Mouse (Mus musculus) midbrain, embryonic 11.5 days (tissue): Measurements from ENCODE around the gene Ndc80. TPM values are rescaled to one million over a fixed set of nuclear protein-coding genes. Genes with fewer than 3 reads are reported as not detected.

Experiments used
- ATAC-seq: fragments of 200-750 bp; cut with Nextera tagmentation; 2 replicates; pipeline ENCODE4 v1.8.0; 2017; ENCODE audit warnings: moderate TSS enrichment, moderate library complexity; ENCODE audit not compliant: low FRiP score
- DNase-seq: peaks from one replicate; pipeline ENCODE4 v3.0.0; 2015; ENCODE audit warnings: low spot score; ENCODE audit errors: missing footprints
- H3K27ac ChIP-seq: fragments of 300-500 bp; sonication (generic); 2 replicates; pipeline ENCODE4 v1.5.1; 2014; ENCODE audit warnings: low read depth, low read length
- H3K27me3 ChIP-seq: fragments of 300-500 bp; sonication (generic); 2 replicates; pipeline ENCODE4 v1.6.1; 2014; ENCODE audit warnings: mild to moderate bottlenecking, low read length, moderate library complexity, mixed read lengths; ENCODE audit not compliant: control insufficient read depth, insufficient read depth
- H3K36me3 ChIP-seq: fragments of 300-500 bp; sonication (generic); 2 replicates; pipeline ENCODE4 v1.6.1; 2014; ENCODE audit warnings: mild to moderate bottlenecking, low read length, moderate library complexity, mixed read lengths; ENCODE audit not compliant: control insufficient read depth, insufficient read depth
- H3K4me1 ChIP-seq: fragments of 300-500 bp; sonication (generic); 2 replicates; pipeline ENCODE4 v1.6.1; 2014; ENCODE audit warnings: low read length; ENCODE audit not compliant: control insufficient read depth, insufficient read depth
- H3K4me2 ChIP-seq: fragments of 300-500 bp; sonication (generic); 2 replicates; pipeline ENCODE4 v1.6.1; 2014; ENCODE audit warnings: mild to moderate bottlenecking, moderate library complexity
- H3K4me3 ChIP-seq: fragments of 300-500 bp; sonication (generic); 2 replicates; pipeline ENCODE4 v1.5.1; 2014; ENCODE audit warnings: low read depth, low read length
- H3K9ac ChIP-seq: fragments of 300-500 bp; sonication (generic); 2 replicates; pipeline ENCODE4 v1.6.1; 2014; ENCODE audit warnings: low read length
- H3K9me3 ChIP-seq: fragments of 300-500 bp; sonication (generic); 2 replicates; pipeline ENCODE4 v1.6.1; 2016; ENCODE audit warnings: low read length; ENCODE audit not compliant: control insufficient read depth
- WGBS: fragments of 180-500 bp; shearing (Covaris S2); extraction: QIAGEN DNeasy Blood & Tissue Kit; methylation state at CpG from one replicate; pipeline ENCODE4 v1.1.7; 2014; 5-methylcytosine and 5-hydroxymethylcytosine counted together
- polyA plus RNA-seq: library from polyadenylated mRNA; unstranded; fragments of >200 nt; fragmentation: Nextera tagmentation; extraction: Ambion mirVana; gene quantifications from 2 replicates; pipeline ENCODE4 v1.2.1, GENCODE M21; 2014

Gene Ndc80
- polyA plus RNA-seq, 1 experiment from 2014 or later: 65.6 TPM

DNA sequence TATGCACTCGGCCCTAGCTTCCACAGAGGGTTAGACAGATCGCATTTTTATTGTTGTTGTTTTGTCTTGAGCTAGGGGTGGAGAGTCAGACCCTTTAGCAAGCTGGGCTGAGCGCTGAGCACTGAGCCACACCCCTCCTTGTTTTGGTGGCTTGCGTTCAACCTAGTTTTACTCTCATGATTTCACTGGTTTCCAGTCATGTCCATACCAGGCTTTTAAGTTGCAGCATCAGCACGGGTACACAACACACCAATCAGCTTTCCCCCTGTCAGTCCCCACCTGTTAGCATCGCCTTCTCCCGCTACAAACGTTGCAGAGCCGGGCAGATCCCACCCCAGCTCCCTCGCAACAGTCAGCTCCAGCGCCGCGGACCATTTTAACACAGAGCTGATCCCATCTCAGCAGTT is 352 bp downstream of the Ndc80 start:
- peaks cover 9% of the 10 kb centered on the region for H3K4me1 ChIP-seq
- DNase-seq: peak; percentile 92
- no peaks in the 10 kb centered on the region for H3K36me3 ChIP-seq
- peak overlapping the region; percentile 58 for H3K4me2 ChIP-seq
- ATAC-seq: peak; percentile 13
- H3K4me3 ChIP-seq: peak overlapping the region; percentile 68
- WGBS: under 1% methylated on average over 13 of the region's 13 CpGs
- H3K27me3 ChIP-seq: no peaks in the 10 kb centered on the region
- H3K9ac ChIP-seq: peak overlapping the region; percentile 76
- no peaks in the 10 kb centered on the region for H3K9me3 ChIP-seq
- peak overlapping the region; percentile 97 for H3K27ac ChIP-seq

DNA sequence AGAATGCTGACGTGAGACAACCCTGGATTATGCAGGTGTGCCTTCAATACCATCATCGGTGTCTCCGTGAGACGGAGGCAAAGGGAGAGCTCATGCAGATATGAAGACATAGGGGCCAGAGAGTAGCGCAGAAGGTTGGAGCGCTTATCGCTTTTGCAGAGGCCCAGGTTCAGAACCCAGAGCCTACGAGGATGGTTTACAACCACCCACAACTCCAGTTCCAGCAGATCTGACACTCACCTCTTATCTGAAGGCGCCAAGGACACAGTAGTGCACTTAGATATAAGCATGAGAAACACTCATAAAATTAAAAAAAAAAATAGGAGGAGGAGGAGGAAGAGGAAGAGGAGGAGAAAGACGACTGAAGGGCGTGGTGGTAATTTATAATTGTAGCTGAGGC is 16.4 kb downstream of the Ndc80 start:
- 98% methylated on average over 11 of the region's 11 CpGs for WGBS
- no peak for ATAC-seq

DNA sequence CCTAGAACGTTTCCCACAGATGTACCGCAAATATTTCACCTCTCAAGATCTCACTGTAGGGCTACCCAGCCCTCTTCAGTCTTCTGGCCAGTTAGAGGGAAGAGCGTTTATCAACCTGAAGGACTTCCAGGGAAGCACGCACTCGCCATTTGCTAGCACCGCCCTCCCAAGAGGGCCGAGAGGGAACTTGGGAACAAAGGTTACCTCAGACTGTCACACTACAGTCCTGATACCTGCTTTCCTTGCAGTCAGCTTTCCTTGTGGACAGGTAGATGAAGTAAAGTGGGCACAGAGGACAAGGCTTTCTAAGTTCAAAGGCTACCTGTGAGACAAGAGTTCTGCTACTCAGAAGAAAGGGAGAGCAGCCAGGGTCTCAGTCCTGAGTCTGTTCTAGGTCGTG is 19.8 kb downstream of the Ndc80 start:
- peaks cover 8% of the 10 kb centered on the region; the same call in 1 of the 2 replicates for H3K36me3 ChIP-seq
- DNase-seq (no peak), ATAC-seq (no peak)
- H3K4me1 ChIP-seq: no peaks in the 10 kb centered on the region
- no peaks in the 10 kb centered on the region for H3K9me3 ChIP-seq
- H3K4me3 ChIP-seq: no peak overlapping the region
- no peaks in the 10 kb centered on the region for H3K27me3 ChIP-seq
- 92% methylated on average over 8 of the region's 8 CpGs for WGBS
- no peak overlapping the region for H3K9ac ChIP-seq
- no peak overlapping the region for H3K4me2 ChIP-seq
- H3K27ac ChIP-seq: no peak overlapping the region

More for the DNA sequence above, 16.4 kb downstream of the Ndc80 start:
- Histone ChIP-seq H3K36me3 (peaks cover 5% of the 10 kb centered on the region; the same call in 1 of the 2 replicates), H3K9ac (no peak overlapping the region), H3K4me1 (no peaks in the 10 kb centered on the region), H3K27me3 (no peaks in the 10 kb centered on the region), H3K4me3 (no peak overlapping the region), H3K4me2 (no peak overlapping the region), H3K27ac (no peak overlapping the region), H3K9me3 (no peaks in the 10 kb centered on the region)
- no peak for DNase-seq

DNA sequence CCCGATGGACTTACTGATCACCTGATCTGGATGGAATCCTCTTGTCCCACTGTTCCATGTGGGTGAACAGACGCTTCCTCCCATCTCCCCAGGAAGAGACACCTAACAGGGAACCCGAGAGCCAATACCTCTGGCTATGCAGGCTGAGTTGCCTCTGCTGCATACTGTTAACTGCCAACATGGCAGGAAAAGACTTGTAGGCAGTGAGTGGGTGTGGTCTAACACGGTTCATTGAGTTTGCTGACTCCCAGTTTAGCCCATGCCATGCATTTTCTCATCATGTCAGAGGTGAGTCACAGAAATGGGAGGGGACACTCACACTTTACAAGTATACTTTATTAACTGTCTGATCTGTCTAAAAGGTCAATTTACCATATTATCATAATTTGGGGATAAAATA is 30.9 kb downstream of the Ndc80 start:
- Histone ChIP-seq H3K4me3 (no peak overlapping the region), H3K27ac (no peak overlapping the region), H3K4me1 (no peaks in the 10 kb centered on the region), H3K9me3 (no peaks in the 10 kb centered on the region), H3K27me3 (no peaks in the 10 kb centered on the region), H3K4me2 (no peak overlapping the region), H3K9ac (no peak overlapping the region), H3K36me3 (peaks cover 21% of the 10 kb centered on the region)
- DNase-seq (no peak), ATAC-seq (no peak)
- WGBS: 96% methylated on average over 4 of the region's 4 CpGs

DNA sequence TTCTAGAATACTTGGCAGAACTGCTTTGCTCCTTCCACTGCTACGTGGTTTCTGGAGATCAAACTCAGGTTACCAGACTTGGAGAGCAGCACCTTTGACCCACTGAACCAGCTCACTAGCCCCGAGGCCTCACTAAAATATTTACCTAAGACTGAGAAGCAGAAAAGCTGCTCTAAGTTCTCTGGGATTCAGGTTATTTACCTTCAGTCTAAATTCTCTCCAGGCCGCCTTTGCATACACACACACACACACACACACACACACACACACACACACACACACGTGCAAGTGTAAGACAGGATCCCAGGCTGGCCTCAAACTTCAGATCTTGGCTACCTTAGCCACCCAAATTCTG is 35.3 kb downstream of the Ndc80 start:
- WGBS: 77% methylated on average over 4 of the region's 4 CpGs

DNA sequence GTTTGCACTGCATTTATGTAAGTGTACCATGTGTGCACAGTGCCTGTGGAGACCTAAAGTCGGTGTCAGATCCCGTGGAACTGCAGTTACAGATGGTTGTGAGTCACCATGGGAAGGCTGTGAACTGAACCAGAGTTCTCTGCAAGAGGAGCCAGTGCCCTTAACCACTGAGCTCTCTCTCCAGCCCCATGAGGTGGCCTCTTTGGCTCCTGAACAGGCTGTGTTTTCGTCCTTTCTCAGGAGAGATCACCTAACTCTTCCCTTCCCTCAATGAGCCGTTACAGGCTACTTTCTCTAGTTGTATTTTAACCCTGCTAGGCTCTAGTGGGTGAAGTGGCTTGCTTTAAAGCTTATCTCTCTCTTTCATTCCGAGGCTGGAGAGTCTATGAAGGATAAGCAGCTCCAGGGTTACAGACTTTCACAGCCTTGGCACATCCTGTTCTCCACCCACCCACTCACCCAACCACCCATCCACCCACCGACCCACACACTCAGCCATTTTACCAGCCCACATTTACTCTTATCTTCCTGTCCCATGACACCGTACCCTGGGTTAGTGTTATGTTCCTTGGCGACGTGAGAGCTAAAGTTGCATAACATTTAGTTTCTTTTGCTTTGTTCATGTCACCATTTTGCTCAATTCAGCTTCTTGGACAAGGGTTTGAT is 35.9 kb downstream of the Ndc80 start:
- no peaks in the 10 kb centered on the region for H3K27me3 ChIP-seq
- no peak overlapping the region for H3K27ac ChIP-seq
- H3K9ac ChIP-seq: no peak overlapping the region
- 89% methylated on average over 9 of the region's 9 CpGs for WGBS
- no peak overlapping the region for H3K4me3 ChIP-seq
- H3K4me1 ChIP-seq: no peaks in the 10 kb centered on the region
- DNase-seq: no peak
- no peak for ATAC-seq
- peaks cover 7% of the 10 kb centered on the region; the same call in 1 of the 2 replicates for H3K36me3 ChIP-seq
- H3K4me2 ChIP-seq: no peak overlapping the region
- no peaks in the 10 kb centered on the region for H3K9me3 ChIP-seq

More for the DNA sequence above, 35.3 kb downstream of the Ndc80 start:
- Histone ChIP-seq H3K36me3 (peaks cover 8% of the 10 kb centered on the region; the same call in 1 of the 2 replicates), H3K27me3 (no peaks in the 10 kb centered on the region), H3K4me1 (no peaks in the 10 kb centered on the region), H3K27ac (no peak overlapping the region), H3K9me3 (no peaks in the 10 kb centered on the region), H3K4me2 (no peak overlapping the region), H3K4me3 (no peak overlapping the region), H3K9ac (no peak overlapping the region)
- no peak for DNase-seq
- ATAC-seq: no peak

DNA sequence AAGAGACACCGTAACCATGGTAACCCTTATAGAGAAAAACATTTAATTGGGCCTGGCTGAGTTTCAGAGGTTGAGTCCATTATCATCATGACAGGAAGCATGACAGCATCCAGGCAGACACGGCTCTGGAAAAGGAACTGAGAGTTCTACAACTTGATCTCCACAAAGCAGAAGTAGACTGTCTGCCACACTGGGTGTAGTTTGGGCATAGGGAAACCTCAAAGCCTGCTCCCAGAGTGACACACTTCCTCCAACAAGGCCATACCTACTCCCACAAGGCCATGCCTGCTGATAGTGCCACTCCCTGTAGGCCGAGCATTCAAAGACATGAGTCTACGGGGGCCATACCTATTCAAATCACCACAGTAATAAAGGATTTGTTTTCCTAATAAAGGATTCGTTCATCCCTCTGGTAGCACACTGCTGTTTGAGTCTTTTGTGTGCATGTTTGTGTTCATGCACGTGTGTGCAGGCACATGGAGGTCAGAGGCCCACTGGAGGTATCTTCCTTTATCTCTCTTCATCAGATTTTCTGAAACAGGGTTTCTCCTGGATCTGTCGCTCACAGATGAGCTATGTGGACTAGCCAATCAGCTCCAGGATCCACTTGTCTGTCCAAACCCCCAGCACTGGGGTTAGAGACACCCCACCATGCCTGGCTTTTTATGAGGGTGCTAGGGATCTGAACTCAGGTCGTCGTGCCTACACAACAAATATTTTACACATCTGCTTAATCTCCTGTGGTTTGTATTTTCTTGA is 36.8 kb downstream of the Ndc80 start:
- Histone ChIP-seq H3K27me3 (no peaks in the 10 kb centered on the region), H3K27ac (no peak overlapping the region), H3K4me1 (no peaks in the 10 kb centered on the region), H3K9me3 (no peaks in the 10 kb centered on the region), H3K36me3 (no peaks in the 10 kb centered on the region; the same call in 1 of the 2 replicates), H3K4me3 (no peak overlapping the region), H3K9ac (no peak overlapping the region), H3K4me2 (no peak overlapping the region)
- DNase-seq (no peak), ATAC-seq (no peak)
- 85% methylated on average over 9 of the region's 9 CpGs for WGBS

DNA sequence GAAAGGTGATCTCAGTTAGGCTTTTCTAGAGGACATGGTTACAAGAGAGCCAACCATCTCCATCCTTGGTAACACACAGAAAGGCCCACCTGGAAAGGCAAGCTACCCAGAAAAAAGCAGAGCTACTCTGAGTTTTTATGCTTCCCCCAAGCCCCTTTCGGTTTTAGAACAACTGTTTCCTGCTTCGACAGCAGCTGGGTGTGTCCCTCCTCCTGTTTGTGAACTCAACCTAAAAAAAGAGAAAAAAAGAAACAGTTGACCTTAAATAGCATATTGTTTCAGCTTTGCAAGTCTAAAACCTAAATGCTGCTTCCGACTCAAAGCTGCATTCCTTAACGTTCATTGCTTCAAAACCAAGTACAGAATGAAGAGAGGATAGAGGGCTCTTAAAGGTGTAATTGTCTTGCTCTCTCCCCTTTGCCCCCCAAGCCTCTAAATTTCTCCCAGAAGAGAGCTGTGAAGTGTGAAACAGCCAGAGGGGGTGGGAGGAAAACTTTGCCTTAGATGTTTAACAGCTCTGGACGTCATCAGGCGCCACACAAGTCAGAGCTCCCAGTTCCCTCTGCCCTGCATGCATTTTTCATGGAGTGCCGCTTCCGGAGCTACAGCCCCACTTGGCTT is 40.3 kb downstream of the Ndc80 start:
- no peak overlapping the region for H3K9ac ChIP-seq
- ATAC-seq (no peak), DNase-seq (no peak)
- H3K27ac ChIP-seq: no peak overlapping the region
- H3K4me1 ChIP-seq: no peaks in the 10 kb centered on the region
- no peaks in the 10 kb centered on the region for H3K36me3 ChIP-seq
- no peak overlapping the region for H3K4me2 ChIP-seq
- no peak overlapping the region for H3K4me3 ChIP-seq
- H3K9me3 ChIP-seq: no peaks in the 10 kb centered on the region
- no peaks in the 10 kb centered on the region for H3K27me3 ChIP-seq
- WGBS: 48% methylated on average over 8 of the region's 8 CpGs

DNA sequence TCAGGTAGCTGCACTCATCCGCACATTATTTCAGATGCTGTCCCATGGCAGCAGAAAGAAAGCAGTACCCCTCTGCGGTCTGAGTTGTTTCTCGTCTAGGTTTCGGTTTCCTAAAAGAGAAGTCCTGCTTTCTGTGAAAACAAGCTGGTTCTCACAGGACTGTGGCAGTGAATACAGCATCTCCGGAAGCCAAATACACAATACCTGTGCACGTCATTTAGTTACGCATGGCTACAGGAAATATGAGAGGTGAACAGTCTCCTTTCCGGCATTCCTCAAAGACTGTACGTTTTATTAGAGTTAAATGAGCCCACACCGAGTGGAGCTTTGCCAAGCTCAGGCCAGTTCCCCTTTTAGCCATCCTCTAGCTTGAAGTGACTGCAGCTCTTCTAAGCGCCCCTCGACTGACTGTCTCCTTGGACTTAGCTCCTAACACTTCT is 40.8 kb downstream of the Ndc80 start:
- 70% methylated on average over 12 of the region's 12 CpGs for WGBS
- H3K4me1 ChIP-seq: no peaks in the 10 kb centered on the region
- no peak overlapping the region for H3K4me3 ChIP-seq
- no peaks in the 10 kb centered on the region for H3K36me3 ChIP-seq
- H3K4me2 ChIP-seq: no peak overlapping the region
- ATAC-seq (no peak), DNase-seq (no peak)
- no peak overlapping the region for H3K27ac ChIP-seq
- H3K9ac ChIP-seq: no peak overlapping the region
- no peaks in the 10 kb centered on the region for H3K9me3 ChIP-seq
- no peaks in the 10 kb centered on the region for H3K27me3 ChIP-seq
